19 mouse cellular contexts compared by ENCODE assay signal in genomic region chr12:4928197-4928596, GRCm38 (mm10).
"Had no signal": no experiment of that assay in that cellular context is flagged by ENCODE, and none has a peak within 500 bp of the region (broad histone marks: within the 10 kb centered on the region; RNA-seq: fewer than 3 reads in every experiment).

No protein-coding gene starts in this region.

- H3K9me3 ChIP-seq: limb, embryonic 15.5 days; liver, embryonic 12.5 days; liver, embryonic 15.5 days; midbrain, embryonic 10.5 days; midbrain, embryonic 12.5 days; neural tube, embryonic 13.5 days; neural tube, embryonic 15.5 days had no signal

- DNase-seq: lung, postnatal 14 days; midbrain, embryonic 14.5 days; retina, postnatal 1 day; right cerebral cortex, adult 18-20 months; right cerebral cortex, postnatal 25 days; right cerebral cortex, postnatal 4 days; spleen, adult 18-20 months; thymus, adult 18-20 months; thymus, postnatal 14 days; thymus, postnatal 36 days had no signal

- H3K4me2 ChIP-seq: limb, embryonic 15.5 days; liver, embryonic 12.5 days; liver, embryonic 15.5 days; midbrain, embryonic 12.5 days; neural tube, embryonic 13.5 days; neural tube, embryonic 15.5 days had no signal

- H3K4me3 ChIP-seq: limb, embryonic 15.5 days; liver, embryonic 12.5 days; liver, embryonic 15.5 days; midbrain, embryonic 10.5 days; midbrain, embryonic 12.5 days; myocyte; neural tube, embryonic 13.5 days; neural tube, embryonic 15.5 days had no signal

- H3K27me3 ChIP-seq: limb, embryonic 15.5 days; liver, embryonic 12.5 days; liver, embryonic 15.5 days; midbrain, embryonic 12.5 days; neural tube, embryonic 13.5 days; neural tube, embryonic 15.5 days had no signal

- H3K9ac ChIP-seq: limb, embryonic 15.5 days; liver, embryonic 12.5 days; liver, embryonic 15.5 days; midbrain, embryonic 12.5 days; neural tube, embryonic 13.5 days; neural tube, embryonic 15.5 days had no signal

- ATAC-seq: liver, embryonic 12.5 days; midbrain, embryonic 16.5 days had no signal

- H3K36me3 ChIP-seq: limb, embryonic 15.5 days; liver, embryonic 15.5 days; midbrain, embryonic 12.5 days; neural tube, embryonic 13.5 days; neural tube, embryonic 15.5 days had no signal

- H3K27ac ChIP-seq: limb, embryonic 15.5 days; liver, embryonic 12.5 days; liver, embryonic 15.5 days; midbrain, embryonic 10.5 days; midbrain, embryonic 12.5 days; neural tube, embryonic 13.5 days; neural tube, embryonic 15.5 days had no signal

- H3K4me1 ChIP-seq: limb, embryonic 15.5 days; midbrain, embryonic 10.5 days; midbrain, embryonic 12.5 days; neural tube, embryonic 13.5 days; neural tube, embryonic 15.5 days had no signal
